Mouse (Mus musculus) c-Kit-positive CD71-negative TER-119-negative erythroid progenitor cells, embryonic 14.5 days (primary cell): ENCODE results near the gene Gna13.

Source experiments
- DNase-seq: peaks from one replicate; pipeline ENCODE4 v3.0.0-alpha.2; 2013; ENCODE audit warnings: low read depth

Gene Gna13

GRCm38 (mm10) chr11:109349652-109350316, 12.8 kb upstream of the Gna13 start:
- no peak for DNase-seq

- DNase-seq = no peak
These were observed 12.3 kb upstream of the Gna13 start for GRCm38 (mm10) chr11:109350317-109350714.

GRCm38 (mm10) chr11:109351489-109351888, 11.1 kb upstream of the Gna13 start:
- DNase-seq = no peak

- no peak for DNase-seq
These were observed 9.0 kb upstream of the Gna13 start for GRCm38 (mm10) chr11:109353391-109354235.

- no peak for DNase-seq
These were observed 8.4 kb upstream of the Gna13 start for GRCm38 (mm10) chr11:109354236-109354613.

GRCm38 (mm10) chr11:109355771-109356388, 6.8 kb upstream of the Gna13 start:
- no peak for DNase-seq

GRCm38 (mm10) chr11:109357171-109357570, 5.5 kb upstream of the Gna13 start:
- no peak for DNase-seq

- no peak for DNase-seq
These were observed 4.1 kb upstream of the Gna13 start for GRCm38 (mm10) chr11:109358549-109358948.

- DNase-seq = no peak
These were observed 3.4 kb upstream of the Gna13 start for GRCm38 (mm10) chr11:109359043-109359752.

- no peak for DNase-seq
These were observed 2.5 kb upstream of the Gna13 start for GRCm38 (mm10) chr11:109360102-109360501.

GRCm38 (mm10) chr11:109360581-109361040, 2.0 kb upstream of the Gna13 start:
- DNase-seq = no peak

- DNase-seq = no peak
These were observed 1.4 kb upstream of the Gna13 start for GRCm38 (mm10) chr11:109361241-109361630.

- no peak for DNase-seq
These were observed 784 bp upstream of the Gna13 start for GRCm38 (mm10) chr11:109361631-109362462.

- no peak for DNase-seq
These were observed 831 bp downstream of the Gna13 start for GRCm38 (mm10) chr11:109363191-109364133.

- no peak for DNase-seq
These were observed 1.7 kb downstream of the Gna13 start for GRCm38 (mm10) chr11:109364337-109364736.

GRCm38 (mm10) chr11:109364881-109365280, 2.2 kb downstream of the Gna13 start:
- DNase-seq = no peak

- DNase-seq = no peak
These were observed 3.2 kb downstream of the Gna13 start for GRCm38 (mm10) chr11:109365818-109366217.

- DNase-seq = no peak
These were observed 4.4 kb downstream of the Gna13 start for GRCm38 (mm10) chr11:109366802-109367579.

GRCm38 (mm10) chr11:109369026-109369637, 6.5 kb downstream of the Gna13 start:
- DNase-seq = no peak
